Mouse (Mus musculus): ENCODE data around the gene Actg1.

Actg1 gene

DNA sequence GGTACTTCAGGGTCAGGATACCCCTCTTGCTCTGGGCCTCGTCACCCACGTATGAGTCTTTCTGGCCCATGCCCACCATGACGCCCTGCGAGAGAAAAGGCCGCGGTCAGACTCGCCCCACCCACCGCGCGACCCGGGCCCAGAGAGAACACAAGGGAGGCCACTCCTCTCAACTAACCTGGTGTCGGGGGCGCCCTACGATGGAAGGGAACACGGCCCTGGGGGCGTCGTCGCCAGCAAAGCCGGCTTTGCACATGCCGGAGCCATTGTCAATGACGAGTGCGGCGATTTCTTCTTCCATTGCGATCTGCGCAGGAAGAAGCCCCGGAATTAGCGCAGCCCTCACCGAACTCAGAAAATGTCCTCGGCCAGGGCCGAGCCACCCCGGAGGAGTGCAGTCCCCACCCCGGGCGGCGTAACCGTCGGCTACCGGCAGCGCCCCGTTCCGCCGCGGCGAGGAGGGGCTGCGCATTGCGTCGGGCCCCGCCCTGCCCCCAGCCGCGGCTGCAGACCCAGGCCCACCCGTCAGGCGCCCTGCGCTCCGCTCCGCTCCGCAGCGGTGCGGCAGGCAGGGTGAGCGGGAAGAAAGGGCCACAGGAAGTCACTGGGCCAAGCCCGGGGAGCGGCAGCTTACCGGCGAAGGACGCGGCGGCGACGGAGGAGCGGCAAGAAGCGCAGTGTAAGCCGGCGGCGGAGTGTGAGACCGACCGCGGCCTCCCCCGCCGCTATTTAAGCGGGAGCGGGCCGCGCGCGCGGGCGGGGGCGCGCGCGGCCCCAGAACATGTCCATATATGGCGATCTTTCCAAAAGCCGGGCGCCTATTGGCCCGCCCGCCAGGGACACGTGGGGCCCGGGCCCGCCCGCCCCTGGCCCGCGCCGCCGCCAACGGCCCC, at the start of gene Actg1:
Actg1 (minus strand) TSS at position 752 of the 893 bp plus-strand sequence.
- in situ Hi-C loops (cut with MboI; ENCODE audit: low pct_unique_long_range_greater_than_20kb in 1 of 2, low sequenced_read_pairs in 2 of 2, unreplicated experiment in 1 of 2) = no loop called here

DNA sequence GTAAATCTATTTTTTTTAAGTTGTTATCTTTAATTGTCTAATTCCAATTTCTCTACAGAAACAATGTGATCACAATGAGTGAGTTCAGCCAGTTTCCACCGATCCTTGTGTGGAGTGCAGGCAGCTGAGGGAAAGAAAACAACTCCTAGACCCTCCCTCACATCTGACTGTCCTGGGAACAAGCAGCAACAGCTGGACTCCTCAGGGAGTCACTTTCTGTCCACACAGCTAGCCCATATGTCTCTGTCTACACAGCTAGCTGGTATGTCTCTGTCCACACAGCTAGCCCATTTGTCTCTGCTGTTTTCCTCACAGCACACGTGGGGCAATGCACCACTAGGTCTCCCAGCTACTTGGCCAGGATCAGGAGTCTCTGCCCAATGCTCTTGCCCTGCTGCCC, 49.3 kb upstream of the Actg1 start:
- in situ Hi-C loops (cut with MboI; ENCODE audit: low pct_unique_long_range_greater_than_20kb in 1 of 2, low sequenced_read_pairs in 2 of 2, unreplicated experiment in 1 of 2) = no loop called here

DNA sequence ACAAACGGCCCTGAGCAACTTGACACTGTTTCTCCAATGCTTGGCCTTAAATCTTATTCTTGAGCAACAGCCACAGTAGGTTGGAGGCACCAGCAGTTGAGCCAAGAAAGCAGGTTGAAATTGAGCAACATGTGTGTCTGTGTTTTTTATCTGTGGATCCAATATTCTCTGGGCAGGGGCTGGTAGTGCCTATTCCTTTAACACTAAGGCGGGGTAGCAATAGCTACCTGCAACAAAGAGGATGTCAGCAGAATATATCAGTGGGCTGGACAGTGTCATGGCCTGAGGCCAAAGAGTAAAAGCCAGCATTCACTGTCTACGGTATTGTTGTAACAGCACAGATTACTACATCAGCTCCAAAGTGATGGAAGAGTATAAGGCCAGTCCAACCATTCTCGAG, 47.3 kb upstream of the Actg1 start:
- in situ Hi-C loops (cut with MboI; ENCODE audit: low pct_unique_long_range_greater_than_20kb in 1 of 2, low sequenced_read_pairs in 2 of 2, unreplicated experiment in 1 of 2) = no loop called here

DNA sequence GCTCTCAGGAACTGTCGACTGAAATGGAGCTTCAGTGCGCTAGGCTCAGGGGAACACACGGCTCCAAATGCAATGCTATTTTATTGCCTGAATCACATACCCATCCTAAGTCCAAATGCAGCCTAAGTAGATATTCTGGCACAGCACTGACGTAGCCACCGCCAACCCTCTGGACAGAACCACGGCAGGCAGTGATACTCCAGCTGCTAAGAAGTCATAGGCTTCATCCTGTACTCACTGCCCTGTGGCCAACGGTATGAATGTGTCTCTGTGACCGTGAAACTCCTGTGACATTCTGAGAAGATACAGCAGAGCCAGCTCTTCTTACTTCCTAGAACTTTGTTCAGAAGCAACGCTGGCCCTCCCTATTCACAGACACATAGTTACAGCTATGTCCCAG, 40.2 kb upstream of the Actg1 start:
- in situ Hi-C loops (cut with MboI; ENCODE audit: low pct_unique_long_range_greater_than_20kb in 1 of 2, low sequenced_read_pairs in 2 of 2, unreplicated experiment in 1 of 2) = no loop called here

DNA sequence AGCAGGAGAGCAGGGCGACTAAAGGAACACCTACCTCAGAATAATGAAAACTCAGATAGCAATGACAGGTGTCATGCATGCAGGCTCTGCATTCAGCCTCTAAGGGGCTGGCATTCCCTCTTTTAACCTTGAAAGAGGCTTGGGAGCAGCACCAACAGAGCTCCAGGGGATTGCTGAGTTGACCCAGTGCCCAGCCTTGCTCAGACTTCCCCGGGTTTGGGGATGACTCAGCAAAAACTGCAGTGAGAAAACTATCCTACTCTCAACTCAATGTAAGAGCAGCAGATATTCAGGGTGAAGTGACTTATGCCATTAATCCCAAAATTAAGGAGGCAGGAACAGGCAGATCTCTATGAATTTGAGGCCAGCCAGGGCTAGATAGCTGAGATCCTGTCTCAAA, 38.8 kb upstream of the Actg1 start:
- in situ Hi-C loops (cut with MboI; ENCODE audit: low pct_unique_long_range_greater_than_20kb in 1 of 2, low sequenced_read_pairs in 2 of 2, unreplicated experiment in 1 of 2) = no loop called here

DNA sequence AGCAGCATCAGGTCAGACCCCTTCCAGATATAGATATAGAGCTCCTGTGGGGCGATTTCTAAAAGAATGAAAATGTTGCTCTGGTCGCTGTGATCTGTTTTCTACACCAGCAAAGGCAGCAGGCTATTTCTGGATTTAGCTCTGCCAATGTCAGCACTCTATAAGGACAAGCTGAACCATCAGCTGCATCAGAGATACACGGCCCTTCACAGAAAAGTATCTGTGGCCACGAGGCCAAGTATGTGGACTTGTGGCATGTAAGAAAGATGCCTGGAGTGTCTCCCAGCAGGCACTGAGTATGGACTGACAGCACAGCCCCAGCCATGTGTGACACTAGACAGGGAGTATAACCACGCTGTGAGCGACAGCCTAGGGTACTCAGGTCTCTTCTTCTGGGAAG, 38.3 kb upstream of the Actg1 start:
- in situ Hi-C loops (cut with MboI; ENCODE audit: low pct_unique_long_range_greater_than_20kb in 1 of 2, low sequenced_read_pairs in 2 of 2, unreplicated experiment in 1 of 2) = no loop called here

DNA sequence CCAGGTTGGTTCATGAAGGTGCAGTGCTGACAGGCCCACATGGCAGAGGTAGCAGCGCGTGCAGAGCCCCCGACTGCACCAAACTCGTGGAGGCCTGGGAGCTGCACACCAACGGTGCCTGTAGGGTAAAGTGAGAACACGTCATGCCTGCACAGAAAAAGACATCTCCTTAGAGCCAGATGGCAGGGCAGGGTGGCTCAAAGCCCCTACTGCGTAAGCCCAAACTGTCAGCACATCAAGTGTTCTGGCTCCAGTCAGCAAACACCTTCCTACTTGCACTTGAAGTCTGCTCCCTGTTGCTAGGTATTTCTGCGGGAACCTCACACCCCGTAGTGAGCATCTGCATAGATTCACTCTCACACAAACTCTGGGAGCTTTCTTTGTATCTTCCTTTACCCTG, 34.2 kb upstream of the Actg1 start:
- in situ Hi-C loops (cut with MboI; ENCODE audit: low pct_unique_long_range_greater_than_20kb in 1 of 2, low sequenced_read_pairs in 2 of 2, unreplicated experiment in 1 of 2) = no loop called here

DNA sequence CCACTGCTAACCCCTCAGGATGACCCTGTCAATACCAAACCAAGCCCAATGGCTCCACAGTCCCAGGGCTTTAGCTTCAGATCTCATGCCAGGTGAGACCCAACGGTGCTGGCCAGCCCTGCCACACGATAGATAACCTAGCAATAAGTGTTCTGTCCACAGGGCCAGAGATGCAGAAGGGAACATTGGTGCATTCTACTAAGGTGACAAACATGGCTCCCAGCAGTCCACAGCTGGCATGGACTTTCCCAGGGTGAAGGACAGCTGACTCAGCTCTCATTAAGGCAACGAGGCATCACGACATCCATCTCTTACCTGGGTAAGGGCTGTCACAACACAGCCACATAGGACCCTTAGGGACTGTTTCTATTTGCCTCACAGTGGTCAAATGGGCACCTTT, 32.8 kb upstream of the Actg1 start:
- in situ Hi-C loops (cut with MboI; ENCODE audit: low pct_unique_long_range_greater_than_20kb in 1 of 2, low sequenced_read_pairs in 2 of 2, unreplicated experiment in 1 of 2) = no loop called here

DNA sequence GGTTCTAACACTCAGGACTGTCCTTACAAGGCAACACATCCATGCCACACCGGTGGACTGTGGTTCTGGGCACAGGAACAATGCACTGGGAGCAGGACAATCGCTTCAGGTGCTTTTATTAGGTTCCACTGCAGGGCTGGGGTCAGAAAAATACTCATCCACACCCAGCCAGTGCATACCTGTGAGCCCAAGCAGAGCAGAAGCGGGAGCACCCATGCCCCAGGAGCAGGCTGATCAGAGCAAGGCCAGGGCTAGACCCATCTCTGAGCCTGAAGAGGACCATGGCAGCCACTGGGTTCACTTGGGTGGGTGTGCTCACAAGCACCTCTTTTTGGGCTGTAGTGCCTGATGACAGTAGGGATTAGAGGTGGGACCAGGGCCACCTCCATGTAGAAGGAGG, 31.9 kb upstream of the Actg1 start:
- in situ Hi-C loops (cut with MboI; ENCODE audit: low pct_unique_long_range_greater_than_20kb in 1 of 2, low sequenced_read_pairs in 2 of 2, unreplicated experiment in 1 of 2) = no loop called here

DNA sequence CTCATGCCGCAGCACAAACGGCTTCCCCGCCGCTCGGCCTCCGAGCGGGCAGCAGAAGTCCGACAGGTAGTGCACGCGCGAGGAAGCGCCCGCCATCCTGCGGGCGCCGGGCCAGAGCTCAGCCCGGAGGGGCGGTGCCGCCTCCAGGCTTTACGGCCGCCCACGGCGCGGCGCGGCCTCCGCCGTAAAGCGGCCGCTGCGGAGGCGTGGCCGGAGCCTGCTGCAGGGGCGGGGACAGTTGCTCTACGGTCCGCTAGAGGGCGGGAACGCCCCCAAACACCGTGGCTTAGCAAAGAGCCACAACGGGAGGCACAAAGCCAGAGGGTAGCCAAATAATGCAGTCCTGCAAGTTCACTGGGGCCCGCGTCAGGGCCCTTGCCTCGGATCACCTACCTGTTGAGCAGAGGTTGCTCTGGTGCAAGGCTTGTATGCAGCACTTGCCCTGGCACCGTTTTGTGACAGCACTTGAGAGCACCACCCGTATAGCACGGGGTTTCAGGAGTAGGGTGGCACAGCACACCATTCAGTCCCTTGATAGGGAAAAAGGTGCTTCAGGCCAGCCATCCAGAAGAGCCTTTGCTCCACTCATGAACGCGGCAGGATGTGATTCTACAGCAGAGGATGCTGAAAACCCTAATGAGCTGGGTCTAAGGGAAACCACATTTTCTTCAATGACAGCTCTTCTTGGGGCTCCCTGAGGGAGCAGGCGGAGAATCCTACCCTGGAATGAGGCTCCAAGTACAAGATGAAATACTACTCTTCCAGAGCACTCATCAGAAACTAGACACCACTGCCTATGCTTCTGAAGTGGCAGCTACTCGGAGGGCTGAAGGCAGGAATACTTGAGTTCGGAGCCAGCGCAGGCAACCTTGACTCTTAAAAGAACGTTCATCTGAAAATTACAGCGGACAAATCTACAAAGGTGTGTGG, 30.5 kb upstream of the Actg1 start, which contains the start of gene Faap100:
Faap100 (minus strand) TSS at position 154 of the 930 bp plus-strand sequence.
- in situ Hi-C loops (cut with MboI; ENCODE audit: low pct_unique_long_range_greater_than_20kb in 1 of 2, low sequenced_read_pairs in 2 of 2, unreplicated experiment in 1 of 2) = no loop called here

DNA sequence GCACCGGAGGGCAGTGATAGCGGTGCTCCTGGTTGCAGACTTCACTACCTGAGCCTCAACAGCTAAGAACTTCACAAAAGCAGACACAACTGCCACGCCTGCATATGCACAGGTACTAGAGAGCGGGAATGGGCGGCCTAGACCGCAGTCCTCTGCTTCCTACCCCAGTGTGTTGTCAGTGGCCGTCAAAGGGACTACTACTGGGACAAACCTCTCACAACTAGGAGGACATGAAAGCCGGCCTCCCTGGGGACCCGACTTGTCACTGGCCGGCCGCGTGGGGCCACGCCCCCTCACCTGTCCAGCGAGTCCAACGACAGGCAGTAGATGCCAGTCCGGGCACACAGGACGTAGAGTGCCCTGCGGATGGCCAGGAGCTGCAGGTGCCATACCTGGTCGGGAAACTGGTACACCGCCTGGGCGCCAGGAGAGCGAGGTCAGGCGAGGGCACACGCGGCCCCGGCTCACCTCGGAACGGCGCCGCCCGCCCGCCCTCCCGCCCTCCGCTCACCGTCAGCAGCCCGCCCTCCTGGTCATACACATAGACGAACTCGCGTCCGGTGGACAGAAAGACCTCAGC, 29.8 kb upstream of the Actg1 start:
- in situ Hi-C loops (cut with MboI; ENCODE audit: low pct_unique_long_range_greater_than_20kb in 1 of 2, low sequenced_read_pairs in 2 of 2, unreplicated experiment in 1 of 2) = no loop called here

DNA sequence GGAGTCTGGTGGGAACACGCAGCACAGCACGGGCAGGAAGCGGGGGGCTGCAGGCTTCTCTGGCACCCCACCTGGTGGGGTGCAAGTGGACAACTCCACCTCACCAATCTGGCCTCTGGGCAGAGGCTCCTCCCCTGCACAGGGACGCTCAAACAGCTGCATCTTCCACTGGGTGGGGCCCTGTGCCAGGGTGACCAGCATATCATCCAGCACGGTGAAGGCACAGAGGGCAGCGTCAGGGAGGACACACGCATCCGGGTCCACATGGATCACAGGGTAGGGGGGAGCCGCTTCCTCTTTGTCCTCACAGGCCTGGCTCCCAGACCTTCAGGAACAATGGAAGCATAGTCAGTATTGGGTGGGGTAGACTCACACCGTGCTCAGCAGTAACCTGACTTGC, 29.0 kb upstream of the Actg1 start:
- in situ Hi-C loops (cut with MboI; ENCODE audit: low pct_unique_long_range_greater_than_20kb in 1 of 2, low sequenced_read_pairs in 2 of 2, unreplicated experiment in 1 of 2) = no loop called here

DNA sequence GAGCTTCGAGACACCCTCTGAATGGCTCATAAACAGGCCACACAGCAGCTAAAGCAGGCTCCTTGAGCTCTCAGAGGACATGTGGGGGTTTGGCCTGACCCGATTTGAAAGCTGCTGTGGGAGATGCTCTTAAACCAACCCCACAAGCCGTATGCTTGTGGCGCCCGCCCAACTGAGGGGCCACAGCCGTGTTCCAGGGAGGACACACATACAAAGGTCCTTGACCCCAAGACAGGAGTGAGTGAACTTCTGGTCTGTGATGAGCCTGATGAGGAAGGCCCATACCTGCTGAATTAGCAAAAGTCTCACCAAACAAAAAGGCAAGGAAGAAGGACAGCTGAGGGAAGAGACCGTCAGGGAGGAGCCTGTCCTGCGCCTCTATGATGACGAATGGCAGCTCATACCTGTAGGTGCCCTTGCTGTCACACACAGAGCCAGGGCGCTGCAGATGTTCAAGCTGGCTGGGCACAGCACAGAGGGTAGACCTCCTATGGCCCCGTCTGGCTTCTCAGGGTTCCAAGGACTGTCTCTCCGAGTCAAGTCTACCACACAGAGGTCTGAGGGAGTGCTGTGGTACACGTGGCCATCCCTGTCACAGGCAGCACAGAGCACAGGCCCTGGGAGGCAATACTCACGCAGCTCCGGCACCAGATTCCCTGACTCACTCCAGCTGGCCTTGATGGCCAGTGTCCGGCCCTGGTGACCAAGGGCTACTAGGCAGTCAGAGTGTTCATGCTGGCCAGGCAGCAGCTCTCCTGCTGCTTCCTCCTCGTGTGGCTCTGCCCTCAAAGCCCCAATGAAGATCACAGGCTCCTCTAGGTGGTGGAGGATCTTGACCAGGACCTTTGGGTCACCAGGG, 28.2 kb upstream of the Actg1 start:
- in situ Hi-C loops (cut with MboI; ENCODE audit: low pct_unique_long_range_greater_than_20kb in 1 of 2, low sequenced_read_pairs in 2 of 2, unreplicated experiment in 1 of 2) = no loop called here

DNA sequence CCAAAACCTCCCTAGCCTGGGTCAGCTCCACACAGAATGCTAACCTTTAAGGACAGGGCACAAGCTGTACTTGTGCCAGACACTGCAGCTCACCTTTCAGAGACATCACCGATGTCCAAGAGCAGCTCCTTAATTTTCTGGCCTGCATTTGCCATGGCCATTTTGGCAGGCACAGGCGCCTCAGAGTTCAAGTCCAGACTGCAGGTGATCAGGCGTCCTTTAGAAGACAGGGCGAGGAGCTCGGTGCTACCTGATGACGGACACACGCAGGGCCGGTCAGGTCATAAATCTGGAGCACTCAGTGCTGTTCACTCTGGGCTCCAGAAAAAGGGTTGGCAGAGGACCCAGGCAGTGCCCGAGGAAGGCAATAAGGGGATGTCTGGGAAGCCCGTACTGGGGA, 27.0 kb upstream of the Actg1 start:
- in situ Hi-C loops (cut with MboI; ENCODE audit: low pct_unique_long_range_greater_than_20kb in 1 of 2, low sequenced_read_pairs in 2 of 2, unreplicated experiment in 1 of 2) = no loop called here

DNA sequence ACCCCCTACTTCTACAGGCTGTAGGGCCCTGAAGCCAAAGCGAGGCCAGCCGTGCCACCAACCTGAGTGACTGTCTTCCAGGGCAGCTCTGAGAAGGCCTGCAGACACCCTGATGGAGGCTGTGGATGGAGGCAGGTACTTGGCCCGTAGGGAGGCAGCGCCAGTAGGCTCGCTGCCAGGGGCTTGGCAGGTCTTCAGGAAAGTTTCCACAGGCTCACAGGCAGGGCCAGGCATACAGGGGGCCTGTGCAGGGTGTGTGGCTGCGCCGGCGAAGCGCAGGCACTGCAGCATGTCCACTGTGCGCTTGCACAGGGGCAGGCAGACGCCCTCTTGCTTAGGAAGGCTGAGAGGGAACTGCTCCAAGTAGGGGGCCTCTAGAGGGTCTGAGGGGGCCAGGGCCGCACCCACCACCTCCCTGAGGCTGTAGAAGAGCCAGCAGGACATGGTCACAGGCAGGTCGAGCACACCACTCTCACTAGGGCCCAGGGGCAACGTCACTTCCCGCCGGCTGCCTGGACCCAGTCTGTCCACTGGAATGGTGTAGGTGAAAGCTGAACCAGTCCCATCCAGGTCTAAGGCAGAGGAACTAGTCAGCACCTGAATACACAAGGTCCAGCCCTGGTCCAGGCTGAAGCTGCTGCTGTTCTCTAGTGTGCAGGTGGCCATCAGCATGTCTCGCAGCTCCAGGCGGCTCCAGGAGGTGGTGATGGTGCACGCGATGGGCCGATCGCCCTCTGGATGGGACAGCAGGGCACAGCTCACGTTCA, 25.7 kb upstream of the Actg1 start:
- in situ Hi-C loops (cut with MboI; ENCODE audit: low pct_unique_long_range_greater_than_20kb in 1 of 2, low sequenced_read_pairs in 2 of 2, unreplicated experiment in 1 of 2) = no loop called here

DNA sequence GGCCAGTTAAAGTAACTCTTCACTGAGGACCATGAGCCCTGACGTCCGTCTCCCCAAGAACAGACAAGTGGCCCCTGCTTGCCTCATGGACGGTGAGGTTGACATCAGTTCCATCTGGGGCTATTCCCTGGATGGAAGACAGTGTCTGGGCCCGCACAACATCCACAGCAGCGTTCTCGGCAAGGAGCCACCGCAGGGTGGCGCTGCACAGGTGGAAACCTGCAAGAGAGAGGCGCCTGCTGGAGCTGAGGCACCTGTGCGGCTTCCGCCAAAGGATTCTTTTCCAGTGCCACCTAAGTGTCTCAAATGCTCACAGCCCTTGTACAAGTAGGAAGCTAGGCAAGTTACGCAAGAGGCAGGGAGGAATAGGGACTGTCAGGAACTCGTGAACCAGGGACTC, 24.7 kb upstream of the Actg1 start:
- in situ Hi-C loops (cut with MboI; ENCODE audit: low pct_unique_long_range_greater_than_20kb in 1 of 2, low sequenced_read_pairs in 2 of 2, unreplicated experiment in 1 of 2) = no loop called here

DNA sequence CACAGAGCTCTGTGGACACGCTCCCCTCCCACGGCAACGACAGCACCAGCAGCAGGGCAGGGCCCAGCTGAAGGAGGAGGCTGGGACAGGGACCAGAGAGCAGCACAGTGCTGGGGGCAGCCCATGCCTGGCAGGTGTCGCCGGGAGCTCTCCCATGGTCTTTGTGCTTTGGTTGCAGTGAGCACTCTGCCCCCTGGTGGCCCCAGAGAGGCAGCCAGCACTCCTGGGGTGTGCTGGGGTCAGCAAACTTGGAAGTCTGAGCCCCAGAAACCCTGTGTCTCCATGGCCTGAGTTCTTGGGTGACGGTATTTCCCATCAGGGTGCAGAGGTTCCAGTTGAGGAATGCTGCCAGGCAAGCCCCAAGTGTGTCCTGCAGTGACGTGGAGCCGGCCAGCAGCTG, 21.3 kb upstream of the Actg1 start:
- in situ Hi-C loops (cut with MboI; ENCODE audit: low pct_unique_long_range_greater_than_20kb in 1 of 2, low sequenced_read_pairs in 2 of 2, unreplicated experiment in 1 of 2) = no loop called here
